Mouse (Mus musculus): Measurements from ENCODE around the gene 4921517D22Rik. TPM values are rescaled to one million over a fixed set of nuclear protein-coding genes. Genes with fewer than 3 reads are reported as not detected.
"Not testable (repeated sequence)": the region's sequence is repeated elsewhere in the genome, so short reads cannot be mapped to it uniquely, and the experiment has no call there.

4921517D22Rik gene
- not detected in 2 replicates for polyA plus RNA-seq (2015; fragmentation: Nextera tagmentation; extraction: Ambion mirVana)

DNA sequence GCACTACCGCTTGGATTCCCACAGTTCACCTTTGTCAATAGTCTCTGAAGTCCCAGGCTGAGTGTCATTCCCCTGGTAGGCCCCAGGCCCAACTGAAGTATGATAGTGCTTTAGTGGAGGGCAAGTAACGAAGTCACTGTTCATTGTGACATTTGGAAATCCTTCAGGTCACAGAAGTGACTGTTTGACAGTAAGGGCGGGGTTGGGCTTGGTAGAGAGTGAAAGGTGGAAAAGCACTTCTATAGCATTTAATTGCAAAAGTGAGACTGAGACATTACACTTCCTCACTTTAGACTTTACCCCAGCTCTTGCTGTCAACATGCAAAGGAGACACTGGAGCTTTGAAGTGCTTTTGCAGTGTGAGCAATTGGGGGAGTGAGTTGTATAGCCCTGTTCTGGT lies at the start of gene 4921517D22Rik:
TSS of gene 4921517D22Rik (minus strand) at position 101 of the 400 bp plus-strand sequence.
- DNase-seq (ENCODE audit: low spot score): no peak

DNA sequence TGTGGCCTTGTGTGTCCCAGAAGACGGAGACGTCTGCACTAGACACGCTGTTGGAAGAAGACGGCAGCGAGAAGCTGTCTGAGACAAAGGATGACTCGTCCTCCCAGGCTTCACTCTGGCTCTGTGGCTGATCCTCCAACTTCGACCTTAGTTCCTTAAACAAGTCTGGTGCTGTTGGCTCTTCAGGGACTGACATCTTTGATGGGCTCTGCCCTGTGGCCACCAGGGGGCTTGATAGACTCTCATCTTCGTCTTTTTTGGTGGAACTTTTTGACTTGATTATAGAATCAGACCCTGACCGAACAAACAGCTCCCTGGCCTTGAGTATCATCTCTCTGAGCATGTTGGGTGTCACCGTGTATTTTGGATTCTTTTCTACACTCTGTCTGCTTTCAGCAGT lies 47.8 kb upstream of the 4921517D22Rik start:
- DNase-seq (ENCODE audit: low spot score): peak; percentile 8

DNA sequence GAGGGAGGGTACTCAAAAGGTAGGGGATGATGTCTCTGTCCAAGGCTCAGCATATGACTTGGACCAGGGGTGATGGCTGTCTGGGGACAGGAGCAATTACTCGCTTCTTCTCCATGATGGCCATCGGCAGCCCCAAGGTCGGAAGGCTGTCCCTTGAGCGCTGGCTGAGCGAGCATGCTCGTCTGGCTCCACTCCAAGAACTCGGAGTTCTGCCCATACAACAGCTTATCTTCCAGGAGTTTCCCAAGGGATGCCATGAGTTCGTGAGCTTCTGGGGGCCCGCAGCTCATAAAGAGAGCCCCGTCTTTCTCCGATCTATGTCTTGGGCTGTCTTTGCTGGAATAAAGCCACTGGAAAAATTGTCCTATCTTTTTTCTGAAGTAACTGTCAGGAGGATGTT lies 47.2 kb upstream of the 4921517D22Rik start:
- DNase-seq (ENCODE audit: low spot score): no peak

DNA sequence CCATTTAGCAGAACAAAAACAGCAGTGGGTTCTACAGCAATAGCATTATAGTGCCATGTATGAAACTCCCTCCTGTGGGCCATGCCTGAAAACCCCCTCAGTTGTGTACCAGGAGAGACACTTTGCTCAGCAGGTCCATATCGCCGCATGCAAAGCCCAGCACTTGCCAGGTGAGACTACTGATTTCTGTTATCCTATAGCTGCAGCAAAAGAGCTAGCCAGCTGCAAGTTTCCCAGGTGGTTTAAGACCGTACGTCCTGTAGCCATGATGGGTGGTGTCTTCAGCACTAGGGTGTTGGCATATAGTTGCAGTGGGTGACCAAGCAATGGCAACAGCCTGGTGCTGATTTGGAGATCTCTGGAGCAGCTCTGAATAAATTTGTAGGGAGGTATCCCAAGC lies 45.5 kb upstream of the 4921517D22Rik start:
- DNase-seq (ENCODE audit: low spot score): no peak

DNA sequence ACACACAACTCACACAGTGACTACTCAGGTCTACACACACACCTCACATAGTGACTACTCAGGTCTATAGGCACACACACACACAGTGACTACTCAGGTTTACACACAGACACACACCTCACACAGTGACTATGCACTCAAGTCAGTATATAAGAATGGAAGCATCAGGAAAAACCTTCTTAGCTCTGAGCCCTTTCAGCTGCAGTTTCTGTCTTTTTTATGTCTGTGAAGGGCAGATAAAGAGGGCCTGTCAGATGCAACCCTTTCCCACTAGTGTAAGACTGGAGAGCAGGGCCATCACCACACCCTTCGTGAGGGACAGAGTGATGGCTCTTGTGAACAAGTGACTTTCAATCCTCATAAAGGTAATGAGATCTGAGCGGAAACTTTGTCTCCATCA lies 44.5 kb upstream of the 4921517D22Rik start:
- no peak for DNase-seq (ENCODE audit: low spot score)

DNA sequence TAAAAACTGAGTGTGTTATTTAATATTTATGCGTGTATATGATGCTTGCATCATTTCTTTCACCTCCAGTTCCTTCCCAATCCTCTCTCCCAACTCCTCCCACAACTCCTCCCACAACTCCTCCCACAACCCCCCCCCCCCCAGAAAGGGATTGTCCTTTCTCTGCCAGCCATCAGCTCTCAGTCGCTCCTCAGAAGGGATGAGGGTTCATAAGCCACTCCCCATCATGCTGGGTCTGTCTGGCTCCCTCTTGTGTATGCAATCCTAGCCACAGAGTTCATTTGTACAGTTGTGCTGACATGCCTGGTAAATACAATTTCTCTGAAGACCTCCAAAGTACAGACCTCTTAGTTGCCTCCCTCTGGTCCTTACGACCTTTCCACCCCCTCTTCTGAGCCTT lies 41.3 kb upstream of the 4921517D22Rik start:
- no peak for DNase-seq (ENCODE audit: low spot score)

DNA sequence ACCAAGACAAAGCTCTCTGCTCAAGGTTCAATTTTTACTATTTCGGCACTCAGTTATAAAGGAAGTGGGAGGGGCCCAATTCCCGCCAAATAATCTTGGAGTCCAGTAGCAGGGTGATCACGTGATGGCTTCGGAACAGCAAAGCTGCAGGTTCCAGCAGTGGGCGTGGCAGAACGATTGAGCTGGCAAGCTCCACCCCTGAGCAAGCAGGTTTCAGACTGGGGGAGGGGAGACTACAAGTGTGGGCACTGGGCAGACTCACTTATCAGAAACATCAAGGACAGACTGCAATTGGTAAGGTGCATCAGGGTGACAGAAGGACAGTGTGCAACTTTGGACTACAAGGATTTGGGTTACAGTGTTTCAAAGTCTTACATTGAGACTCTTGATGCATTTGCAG lies 40.4 kb upstream of the 4921517D22Rik start:
- not testable (repeated sequence) for DNase-seq (ENCODE audit: low spot score)

DNA sequence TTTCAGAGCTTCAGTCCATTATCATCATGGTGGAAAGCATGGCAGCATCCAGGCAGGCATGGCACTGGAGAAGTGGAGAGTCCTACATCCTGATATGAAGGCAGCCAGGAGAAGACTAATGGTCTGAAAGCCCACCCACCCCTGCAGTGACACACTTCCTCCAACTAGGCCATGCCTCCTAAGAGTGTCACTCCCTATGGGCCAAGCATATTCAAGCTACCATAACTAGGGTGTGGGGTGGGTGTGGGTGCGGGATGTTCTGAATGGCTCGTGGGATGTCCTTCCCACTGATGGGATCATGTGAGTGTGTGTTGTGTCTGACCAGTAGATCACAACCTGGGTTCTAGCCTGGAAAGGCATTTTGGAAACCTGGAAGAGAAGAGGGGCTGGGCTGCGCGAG lies 40.0 kb upstream of the 4921517D22Rik start:
- DNase-seq (ENCODE audit: low spot score): no peak

DNA sequence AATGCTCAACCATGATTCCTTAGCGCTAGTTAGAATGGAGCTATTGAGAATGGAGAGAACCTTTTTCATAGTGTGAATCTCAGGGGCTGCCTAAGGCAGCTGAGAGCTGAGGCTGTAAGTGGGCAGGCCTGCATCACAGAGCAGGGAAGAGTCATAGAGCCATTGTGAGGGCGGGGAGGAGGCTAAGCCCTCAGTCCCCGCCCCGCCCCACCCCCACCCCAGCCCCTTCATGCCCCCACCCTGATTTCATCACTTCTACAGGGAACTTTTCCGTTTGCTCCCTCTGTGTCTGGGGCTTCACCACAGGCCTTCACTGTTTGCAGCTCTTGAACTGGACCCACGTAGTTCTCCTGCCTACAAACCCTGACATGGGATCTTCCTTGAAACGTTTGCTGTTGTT lies 37.7 kb upstream of the 4921517D22Rik start, which contains the start of gene Spata31d1d:
TSS of gene Spata31d1d (minus strand) at position 101 of the 400 bp plus-strand sequence.
- no peak for DNase-seq (ENCODE audit: low spot score)

DNA sequence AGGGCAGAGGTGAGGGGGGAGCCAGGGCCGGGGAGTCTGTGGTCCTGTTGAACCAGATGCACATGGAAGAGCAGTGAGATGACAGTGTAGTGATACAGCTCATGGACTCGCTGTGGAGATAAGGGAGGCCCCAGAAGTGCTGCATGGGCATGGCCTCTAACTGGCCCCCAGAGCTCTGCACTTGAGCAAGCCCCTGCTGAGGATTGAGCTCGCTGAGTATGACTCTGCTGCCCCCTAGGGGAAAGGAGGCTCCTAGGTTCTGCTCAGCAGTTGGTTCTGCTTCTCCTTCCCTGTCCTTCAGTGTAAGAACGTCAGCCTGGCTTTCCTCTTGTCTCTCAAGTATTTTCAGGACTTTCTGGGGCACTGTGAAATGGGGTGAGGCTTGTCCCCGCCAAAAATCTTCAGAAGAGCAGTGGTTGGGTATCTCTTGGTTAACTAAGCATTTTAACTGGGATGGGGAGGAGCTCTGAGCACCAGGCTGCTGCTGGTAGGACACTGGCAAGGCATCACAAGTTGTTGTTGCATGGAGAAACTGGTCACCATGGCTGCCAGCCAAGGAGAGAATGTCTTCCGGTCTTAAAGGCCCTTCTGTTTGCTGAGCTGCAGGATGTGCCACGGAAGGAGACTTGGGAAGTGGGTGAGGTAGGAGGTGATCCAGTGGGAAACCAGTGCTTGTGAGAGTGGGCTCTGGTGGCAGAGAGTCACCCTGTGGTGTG lies 34.6 kb upstream of the 4921517D22Rik start:
- peak; percentile 81 for DNase-seq (ENCODE audit: low spot score)

DNA sequence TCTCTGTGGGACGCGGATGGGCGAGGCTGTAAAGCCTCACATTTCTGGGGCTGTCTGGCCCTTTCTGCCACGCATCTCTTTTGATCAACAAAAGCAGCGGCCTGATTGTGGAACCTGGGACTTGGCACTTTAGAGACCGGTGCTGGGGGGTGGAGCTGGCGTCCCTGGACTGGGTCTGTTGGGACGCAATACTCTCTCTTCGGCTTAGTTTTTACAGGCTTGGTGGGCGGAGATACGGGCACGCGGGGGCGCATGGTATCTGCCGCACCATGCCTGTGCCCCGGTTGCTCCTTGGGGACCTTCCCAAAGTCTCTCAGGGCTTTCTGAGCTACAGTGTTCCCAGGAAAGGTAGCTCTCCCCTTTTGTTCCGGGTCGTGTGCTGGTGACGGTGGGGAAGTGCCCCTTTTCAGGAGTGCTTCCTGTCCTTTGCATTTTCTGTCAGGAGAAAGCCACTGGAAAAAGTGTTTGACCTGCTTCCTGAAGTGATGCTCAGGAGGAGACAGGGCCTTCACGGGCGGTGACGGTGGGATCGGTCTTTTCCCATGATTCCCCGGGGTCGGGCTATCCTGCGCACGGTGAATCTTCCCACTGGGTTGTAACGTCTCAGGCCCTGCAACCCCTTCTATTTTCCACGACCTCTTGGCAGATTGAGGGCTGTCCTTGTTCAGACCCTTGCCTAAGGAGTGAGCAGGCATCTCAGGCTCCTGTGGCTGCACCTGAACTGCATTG lies 32.4 kb upstream of the 4921517D22Rik start:
- DNase-seq (ENCODE audit: low spot score): no peak

DNA sequence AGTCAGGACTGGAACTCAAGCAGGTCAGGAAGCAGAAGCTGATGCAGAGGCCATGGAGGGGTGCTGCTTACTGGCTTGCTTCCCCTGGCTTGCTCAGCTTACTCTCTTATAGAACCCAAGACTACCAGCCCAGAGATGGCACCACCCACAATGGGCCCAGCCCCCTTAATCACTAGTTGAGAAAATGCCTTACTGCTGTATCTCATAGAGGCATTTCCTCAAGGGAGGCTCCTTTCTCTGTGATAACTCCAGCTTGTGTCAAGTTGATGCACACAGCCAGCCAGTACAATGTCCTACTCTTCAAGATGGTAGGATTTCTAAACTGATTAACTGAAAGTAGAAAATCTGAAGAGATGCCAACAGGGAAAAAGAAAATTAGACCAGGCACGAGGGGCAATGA lies 28.2 kb upstream of the 4921517D22Rik start:
- not testable (repeated sequence) for DNase-seq (ENCODE audit: low spot score)

DNA sequence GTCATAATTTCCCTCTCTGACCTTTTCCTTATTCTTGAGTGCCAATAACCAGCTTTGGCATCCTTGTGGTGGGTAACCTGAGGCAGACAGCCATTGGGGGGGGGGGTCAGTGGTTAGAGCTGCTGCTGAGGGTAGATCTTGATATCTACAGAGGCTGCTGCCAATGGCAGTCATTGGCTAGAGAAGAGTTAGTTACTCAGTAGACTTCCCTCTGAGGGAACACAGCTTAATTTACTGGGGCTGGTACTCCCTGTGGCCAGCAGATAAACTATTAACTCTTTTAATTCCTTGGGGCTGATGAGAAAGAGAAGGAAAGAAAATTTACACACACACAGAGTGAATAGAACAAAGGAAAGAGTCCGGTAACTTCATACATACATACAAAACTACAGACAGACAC lies 25.6 kb upstream of the 4921517D22Rik start:
- DNase-seq (ENCODE audit: low spot score): no peak

DNA sequence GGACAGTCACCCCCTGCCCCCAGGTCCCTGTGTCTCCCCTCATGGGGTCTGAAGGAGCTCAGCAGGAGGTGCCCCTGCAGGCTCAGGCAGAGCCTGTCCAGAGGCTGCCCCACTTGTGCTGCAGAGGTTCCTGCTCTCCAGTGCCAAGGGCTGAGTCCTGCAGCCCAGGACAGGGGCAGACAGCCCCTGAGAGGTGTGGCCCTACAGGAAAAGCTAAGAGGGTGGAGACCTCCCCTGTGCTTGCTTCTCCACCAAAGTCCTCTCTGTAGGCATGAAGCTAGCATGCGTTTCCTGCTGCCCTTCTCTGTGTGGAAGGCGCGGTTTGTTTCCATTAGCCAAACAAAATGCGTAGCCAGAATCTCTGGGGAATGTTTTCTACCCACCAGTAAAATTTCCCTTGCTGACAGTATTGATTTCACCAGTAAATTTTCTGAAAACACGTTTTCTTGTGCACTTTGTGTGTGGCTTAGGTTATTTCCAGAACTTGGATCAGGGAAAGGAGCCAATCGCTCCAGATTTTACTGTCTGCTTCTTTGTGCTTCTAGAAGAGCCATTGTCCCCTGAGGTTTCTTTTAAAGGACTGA lies 25.0 kb upstream of the 4921517D22Rik start:
- DNase-seq (ENCODE audit: low spot score): not testable (repeated sequence)

DNA sequence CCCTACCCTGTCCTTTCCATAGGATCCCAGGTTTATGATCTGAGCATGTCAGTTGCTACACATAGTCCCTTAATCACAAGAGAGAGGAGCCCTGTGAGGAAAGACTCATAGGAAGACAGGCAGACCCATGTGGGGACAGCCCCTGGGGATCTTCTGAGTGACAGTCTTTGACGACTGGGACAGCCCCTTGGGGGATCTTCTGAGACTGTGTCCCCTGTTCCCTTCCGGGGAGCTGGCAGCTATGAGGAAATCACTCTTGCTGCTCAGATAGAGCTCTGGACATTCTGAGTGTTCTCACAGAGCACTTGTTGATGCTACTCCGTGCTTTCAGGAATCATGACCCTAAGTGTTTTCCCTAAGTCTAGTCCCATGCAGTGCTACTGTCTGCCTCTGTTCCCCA lies 19.8 kb upstream of the 4921517D22Rik start:
- DNase-seq (ENCODE audit: low spot score): no peak

DNA sequence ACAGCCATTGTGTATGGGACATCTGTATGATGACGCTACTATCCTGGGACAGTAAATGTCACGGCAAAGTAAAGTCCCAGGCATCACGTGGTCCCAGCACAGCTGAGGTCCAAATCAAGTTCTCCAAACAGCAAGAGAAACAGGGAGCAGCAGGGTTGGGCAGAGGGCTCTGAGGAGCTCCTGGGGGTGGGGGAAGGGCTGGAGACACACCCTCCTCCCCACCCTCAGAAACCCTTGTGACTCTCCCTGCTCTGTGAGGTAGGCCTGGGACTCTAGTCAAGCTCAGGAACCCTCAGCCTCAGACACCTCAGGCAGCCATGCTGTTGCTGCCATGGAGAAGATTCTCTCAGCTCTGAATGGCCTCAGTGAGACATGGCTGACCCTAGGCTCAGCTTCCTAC lies 18.1 kb upstream of the 4921517D22Rik start, which contains the start of gene Spata31d1b:
TSS of gene Spata31d1b (plus strand) at position 301 of the 400 bp plus-strand sequence.
- not testable (repeated sequence) for DNase-seq (ENCODE audit: low spot score)

DNA sequence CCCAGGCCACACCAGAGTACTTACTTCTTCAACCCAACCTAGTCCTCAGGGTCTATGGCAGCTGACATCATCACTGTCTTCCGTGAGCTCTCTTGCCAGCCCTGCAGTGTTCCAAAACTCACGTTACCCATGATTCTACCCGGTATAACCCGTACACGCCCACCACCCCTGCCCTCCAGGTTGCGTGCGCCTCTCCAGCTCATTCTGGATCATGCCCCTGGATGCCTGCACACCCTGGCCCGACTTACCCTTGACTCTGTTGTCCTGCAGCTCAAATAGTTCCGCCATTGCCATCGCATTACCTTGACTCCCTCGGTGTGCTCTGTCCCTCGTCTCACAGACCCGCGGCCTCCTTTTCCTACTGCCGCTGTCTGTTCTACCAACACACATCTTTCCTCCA lies 16.3 kb upstream of the 4921517D22Rik start, which contains the start of gene Spata31d1a:
TSS of gene Spata31d1a (minus strand) at position 101 of the 400 bp plus-strand sequence.
- no peak for DNase-seq (ENCODE audit: low spot score)

DNA sequence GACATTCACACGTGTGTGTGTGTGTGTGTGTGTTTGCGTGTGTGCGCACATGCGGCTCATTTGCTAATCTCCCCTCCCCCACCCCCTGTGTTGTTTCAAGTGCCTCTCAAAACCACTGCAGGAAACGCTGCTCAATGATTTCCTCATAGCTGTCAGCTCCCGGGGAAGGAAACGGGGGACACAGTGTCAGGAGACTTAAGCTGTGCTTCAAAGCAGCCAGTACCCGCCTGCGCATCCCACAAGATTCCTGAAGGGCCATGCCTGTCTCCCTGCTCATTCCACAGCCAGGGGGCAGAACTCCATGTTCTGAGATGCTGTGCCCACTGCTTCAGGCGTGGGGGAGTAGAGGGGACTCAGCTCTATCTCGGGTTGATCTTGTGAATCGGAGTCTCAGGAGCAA lies 10.7 kb upstream of the 4921517D22Rik start:
- peak; percentile 48 for DNase-seq (ENCODE audit: low spot score)

DNA sequence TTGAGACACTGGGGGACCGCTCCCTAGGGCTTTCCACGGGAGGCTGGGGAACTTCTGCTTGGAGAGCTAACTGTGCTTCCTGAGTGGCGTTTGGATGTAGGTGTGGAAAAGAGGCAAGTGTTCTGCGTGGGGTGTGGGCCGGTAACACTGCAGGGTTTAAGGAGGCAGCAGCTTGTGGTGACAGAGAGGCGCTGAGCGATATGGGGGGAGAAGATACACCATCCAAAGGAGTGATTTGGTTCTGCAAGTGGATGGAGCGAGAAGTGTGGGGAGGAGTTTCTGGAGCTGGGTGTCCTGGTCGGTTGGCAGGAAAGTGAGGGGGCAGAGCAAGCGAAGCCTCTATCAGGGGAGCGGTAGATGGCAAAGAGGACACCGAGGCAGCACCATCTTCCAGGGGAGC lies 9.6 kb upstream of the 4921517D22Rik start:
- DNase-seq (ENCODE audit: low spot score): no peak

DNA sequence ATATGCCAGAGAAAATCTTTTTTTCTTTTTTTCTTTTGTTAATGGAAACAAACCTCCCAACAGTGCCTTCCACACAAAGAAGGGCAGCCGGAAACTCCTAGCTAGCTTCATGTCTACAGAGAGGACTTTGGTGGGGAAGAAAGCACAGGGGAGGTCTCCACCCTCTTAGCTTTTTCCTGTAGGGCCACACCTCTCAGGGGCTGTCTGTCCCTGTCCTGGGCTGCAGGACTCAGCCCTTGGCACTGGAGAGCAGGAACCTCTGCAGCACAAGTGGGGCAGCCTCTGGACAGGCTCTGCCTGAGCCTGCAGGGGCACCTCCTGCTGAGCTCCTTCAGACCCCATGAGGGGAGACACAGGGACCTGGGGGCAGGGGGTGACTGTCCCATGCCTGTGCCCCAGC lies 6.2 kb upstream of the 4921517D22Rik start:
- not testable (repeated sequence) for DNase-seq (ENCODE audit: low spot score)

DNA sequence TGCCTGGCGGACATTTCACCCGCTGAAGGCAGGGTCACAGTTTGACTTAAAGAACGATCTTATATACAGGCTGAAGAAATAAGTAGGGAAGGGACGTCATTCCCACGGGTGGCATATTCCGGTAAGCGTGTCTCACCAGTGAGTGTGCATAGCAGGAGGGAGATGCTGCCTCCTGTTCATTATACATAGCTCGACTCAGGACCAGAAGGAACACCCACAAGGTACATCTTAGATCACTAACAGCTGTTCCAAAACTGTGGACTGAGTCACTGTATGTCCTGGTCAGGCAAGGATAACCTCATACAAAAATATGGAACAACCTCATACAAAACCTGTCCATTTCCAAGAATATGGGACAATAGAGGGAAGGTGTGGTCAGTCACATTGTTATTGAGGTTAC lies 5.2 kb upstream of the 4921517D22Rik start:
- no peak for DNase-seq (ENCODE audit: low spot score)

DNA sequence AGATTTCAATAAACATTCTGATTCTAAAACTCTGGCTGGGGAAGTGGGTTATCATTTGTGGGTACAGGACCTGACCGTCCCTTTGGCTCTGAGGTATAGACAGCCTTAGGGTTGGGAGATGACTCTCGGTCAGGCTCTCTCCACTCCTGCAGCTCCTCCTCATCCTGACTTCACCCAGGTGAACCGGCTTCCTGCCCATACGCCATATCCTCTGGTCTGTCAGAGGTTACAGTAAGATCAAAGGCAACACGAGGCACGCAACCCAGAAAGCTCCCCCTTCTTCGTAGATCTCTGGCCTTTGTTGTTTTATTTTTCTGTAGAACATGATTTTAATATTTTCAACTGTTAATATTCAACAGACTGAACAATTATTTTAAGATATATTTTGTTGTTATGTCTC lies 1.9 kb upstream of the 4921517D22Rik start:
- DNase-seq (ENCODE audit: low spot score): peak; percentile 23

Measured in thymus, postnatal 0 days (tissue).